20 mouse cellular contexts compared by ENCODE assay signal in the genomic region with DNA sequence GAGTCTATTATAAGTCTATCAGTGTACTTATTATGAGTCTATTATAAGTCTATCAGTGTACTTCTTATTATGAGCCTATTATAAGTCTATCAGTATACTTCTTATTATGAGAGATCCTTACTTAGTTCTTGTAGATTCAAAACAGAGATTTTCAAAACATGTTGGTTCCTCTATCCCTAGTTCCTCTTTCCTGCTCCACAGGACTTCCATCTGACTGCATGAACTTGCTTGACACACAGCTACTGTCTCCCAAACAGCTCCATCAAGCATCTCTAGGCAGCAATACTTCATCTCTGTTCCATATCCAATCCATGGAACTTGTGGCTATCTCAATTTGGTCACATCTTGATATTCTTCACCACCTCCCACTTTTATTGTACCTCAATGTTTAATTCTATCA.
A peak's percentile ranks its signal among the peaks of the same experiment; 100 is the strongest.
DNase-seq lines count a peak whose midpoint lies in the region; ATAC-seq lines count a peak whose summit lies in the region.
"Had no signal": no experiment of that assay in that cellular context is flagged by ENCODE, and none has a peak within 500 bp of the region (broad histone marks: within the 10 kb centered on the region; RNA-seq: fewer than 3 reads in every experiment).

No protein-coding gene starts in this region.

- DNase-seq in forebrain, embryonic 14.5 days (ENCODE audit: low spot score): no peak
- DNase-seq: adrenal gland, adult 2 months; adrenal gland, postnatal 10 days; adrenal gland, postnatal 25 days; cerebellum, adult 11 months; cerebellum, adult 18-20 months; cerebellum, adult 8-10 months; cerebellum, adult 9-11 months; cerebellum, postnatal 14 days; cerebellum, postnatal 36 days; forebrain, postnatal 0 days had no signal

- no peak overlapping the region for H3K9ac ChIP-seq in forebrain, embryonic 12.5 days
- no peak overlapping the region for H3K9ac ChIP-seq in forebrain, embryonic 14.5 days (ENCODE audit: low read length)
- H3K9ac ChIP-seq in midbrain, embryonic 13.5 days (replicated peaks): no peak overlapping the region
- H3K9ac ChIP-seq: embryonic facial prominence, embryonic 12.5 days; forebrain, embryonic 15.5 days; forebrain, postnatal 0 days had no signal

- H3K4me1 ChIP-seq in forebrain, embryonic 12.5 days: no peaks in the 10 kb centered on the region
- no peaks in the 10 kb centered on the region for H3K4me1 ChIP-seq in forebrain, embryonic 14.5 days (ENCODE audit: control insufficient read depth, insufficient read depth, low read length)
- H3K4me1 ChIP-seq in midbrain, embryonic 13.5 days (replicated peaks): no peaks in the 10 kb centered on the region
- H3K4me1 ChIP-seq: embryonic facial prominence, embryonic 10.5 days; embryonic facial prominence, embryonic 12.5 days; forebrain, embryonic 15.5 days had no signal

- ATAC-seq in common myeloid progenitor, adult 5-6 weeks (replicated peaks; ENCODE audit: low read depth, poor library complexity, severe bottlenecking): peak; percentile 65; the same call in 1 of the 2 replicates
- ATAC-seq in granulocyte monocyte progenitor cell, adult 5-6 weeks (replicated peaks; ENCODE audit: poor library complexity, severe bottlenecking): peak; percentile 95
- peak; percentile 86 for ATAC-seq in megakaryocyte progenitor cell, adult 5-6 weeks (replicated peaks; ENCODE audit: poor library complexity)
- peak; percentile 74; the same call in 1 of the 2 replicates for ATAC-seq in neutrophil, adult 5-6 weeks (ENCODE audit: extremely low read depth, insufficient number of reproducible peaks, low FRiP score, poor library complexity, severe bottlenecking)
- no peak for ATAC-seq in forebrain, embryonic 12.5 days (ENCODE audit: low FRiP score)
- ATAC-seq in forebrain, embryonic 14.5 days: no peak
- ATAC-seq in midbrain, embryonic 13.5 days: no peak
- ATAC-seq: forebrain, embryonic 15.5 days; forebrain, postnatal 0 days had no signal

- no peaks in the 10 kb centered on the region for H3K27me3 ChIP-seq in forebrain, embryonic 12.5 days
- no peaks in the 10 kb centered on the region for H3K27me3 ChIP-seq in forebrain, embryonic 14.5 days (replicated peaks; ENCODE audit: control insufficient read depth, insufficient read depth, low read length)
- H3K27me3 ChIP-seq in midbrain, embryonic 13.5 days: no peaks in the 10 kb centered on the region
- H3K27me3 ChIP-seq: embryonic facial prominence, embryonic 12.5 days; forebrain, embryonic 15.5 days had no signal

- no peaks in the 10 kb centered on the region for H3K36me3 ChIP-seq in forebrain, embryonic 12.5 days (replicated peaks)
- no peaks in the 10 kb centered on the region for H3K36me3 ChIP-seq in forebrain, embryonic 14.5 days (ENCODE audit: control insufficient read depth, insufficient read depth, low read length)
- no peaks in the 10 kb centered on the region for H3K36me3 ChIP-seq in midbrain, embryonic 13.5 days
- H3K36me3 ChIP-seq: embryonic facial prominence, embryonic 10.5 days; embryonic facial prominence, embryonic 12.5 days; forebrain, embryonic 15.5 days had no signal

- H3K9me3 ChIP-seq in forebrain, embryonic 12.5 days: no peaks in the 10 kb centered on the region
- no peaks in the 10 kb centered on the region for H3K9me3 ChIP-seq in forebrain, embryonic 14.5 days (replicated peaks; ENCODE audit: control insufficient read depth, low read length)
- no peaks in the 10 kb centered on the region for H3K9me3 ChIP-seq in midbrain, embryonic 13.5 days
- H3K9me3 ChIP-seq: embryonic facial prominence, embryonic 10.5 days; embryonic facial prominence, embryonic 12.5 days; forebrain, embryonic 15.5 days had no signal

- no peak overlapping the region for H3K4me3 ChIP-seq in forebrain, embryonic 12.5 days (replicated peaks)
- no peak overlapping the region for H3K4me3 ChIP-seq in forebrain, embryonic 14.5 days (ENCODE audit: low read depth, low read length)
- no peak overlapping the region for H3K4me3 ChIP-seq in midbrain, embryonic 13.5 days (replicated peaks)
- H3K4me3 ChIP-seq: embryonic facial prominence, embryonic 10.5 days; embryonic facial prominence, embryonic 12.5 days; forebrain, embryonic 15.5 days had no signal

- no peak overlapping the region for H3K27ac ChIP-seq in forebrain, embryonic 12.5 days
- H3K27ac ChIP-seq in forebrain, embryonic 14.5 days (ENCODE audit: low read depth, low read length): no peak overlapping the region
- no peak overlapping the region for H3K27ac ChIP-seq in midbrain, embryonic 13.5 days
- H3K27ac ChIP-seq: embryonic facial prominence, embryonic 10.5 days; embryonic facial prominence, embryonic 12.5 days; forebrain, embryonic 15.5 days had no signal

- no peak overlapping the region for H3K4me2 ChIP-seq in forebrain, embryonic 12.5 days
- H3K4me2 ChIP-seq in forebrain, embryonic 14.5 days (ENCODE audit: low read length): no peak overlapping the region
- no peak overlapping the region for H3K4me2 ChIP-seq in midbrain, embryonic 13.5 days (replicated peaks)
- H3K4me2 ChIP-seq: embryonic facial prominence, embryonic 12.5 days; forebrain, embryonic 15.5 days had no signal

Comparison
In these comparisons a context has a peak if more than half of its experiments do, and no peak if none do; other contexts are left out.
1. ATAC-seq: peak in common myeloid progenitor, adult 5-6 weeks (single experiment), granulocyte monocyte progenitor cell, adult 5-6 weeks (single experiment), megakaryocyte progenitor cell, adult 5-6 weeks (single experiment) and neutrophil, adult 5-6 weeks (single experiment); none in forebrain, embryonic 12.5 days (single experiment), forebrain, embryonic 14.5 days (single experiment) and midbrain, embryonic 13.5 days (single experiment).